Mouse (Mus musculus): ENCODE results near the gene Ndufab1. TPM values are rescaled to one million over a fixed set of nuclear protein-coding genes. Genes with fewer than 3 reads are reported as not detected.

The Ndufab1 gene
- total and polyA plus RNA-seq, 3 experiments, result 156 to 366 (median 248) TPM

- Histone ChIP-seq H3K27ac (ENCODE audit: insufficient read depth, low read depth) (no peak overlapping the region), H3K27me3 (replicated peaks) (no peaks in the 10 kb centered on the region), H3K4me3 (replicated peaks in 1 of 3; ENCODE audit: low read depth in 2 of 3, low read length in 2 of 3, poor library complexity in 1 of 3) (no peak overlapping the region), H3K79me2 (replicated peaks; ENCODE audit: control insufficient read depth, extremely low read depth, insufficient read depth, poor library complexity, severe bottlenecking) (peaks cover 8% of the 10 kb centered on the region; the same call in 1 of the 2 replicates), H3K9me3 (replicated peaks; ENCODE audit: low read length) (no peaks in the 10 kb centered on the region), H3K4me2 (ENCODE audit: insufficient read depth, low read depth, poor library complexity, severe bottlenecking) (no peak overlapping the region), H3K9ac (ENCODE audit: insufficient read depth, low read depth) (no peak overlapping the region), H3K4me1 (ENCODE audit: control insufficient read depth in 1 of 2, insufficient read depth in 2 of 2) (peaks cover 3 to 42% of the 10 kb centered on the region in 2 experiments), H3K36me3 (replicated peaks in 1 of 2; ENCODE audit: control insufficient read depth in 1 of 2, insufficient read depth in 1 of 2, low read length in 1 of 2) (peaks cover 73 to 96% of the 10 kb centered on the region in 2 experiments)
- dilution Hi-C loops (cut with MboI; ENCODE audit: extremely low pct_ligation_motif_present, extremely low pct_unique_long_range_greater_than_20kb, low sequenced_read_pairs), result no loop called here
- in situ Hi-C loops (cut with MboI; ENCODE audit: low pct_ligation_motif_present, low pct_unique_long_range_greater_than_20kb, low sequenced_read_pairs), result no loop called here
- no peak for DNase-seq (ENCODE audit: extremely low read depth)
- no peak for TF ChIP-seq PAX5 (IDR thresholded peaks at IDR 0.05; ENCODE audit: low read length)
- TF ChIP-seq MAZ (IDR thresholded peaks at IDR 0.05; ENCODE audit: low read depth, low read length), result no peak
- no peak for TF ChIP-seq TCF12 (IDR thresholded peaks at IDR 0.05; ENCODE audit: low read depth, low read length)
- no peak for TF ChIP-seq ZC3H11A (IDR thresholded peaks at IDR 0.05; ENCODE audit: low read depth, low read length)
- TF ChIP-seq RAD21 (IDR thresholded peaks at IDR 0.05; ENCODE audit: low read depth, low read length), result no peak
- no peak for TF ChIP-seq BHLHE40 (IDR thresholded peaks at IDR 0.05; ENCODE audit: low read depth, low read length)
- no peak for TF ChIP-seq MXI1 (IDR thresholded peaks at IDR 0.05; ENCODE audit: low read depth, low read length)
- TF ChIP-seq CHD1 (IDR thresholded peaks at IDR 0.05; ENCODE audit: low read depth, low read length), result no peak
- TF ChIP-seq JUN (IDR thresholded peaks at IDR 0.05; ENCODE audit: insufficient read depth, low read depth, low read length), result no peak
- no peak for TF ChIP-seq SIN3A (IDR thresholded peaks at IDR 0.05; ENCODE audit: low read length)
- no peak for TF ChIP-seq SMC3 (IDR thresholded peaks at IDR 0.05; ENCODE audit: low read depth, low read length)
- TF ChIP-seq POLR2A (IDR thresholded peaks at IDR 0.05; ENCODE audit: low read depth, low read length), result no peak
- TF ChIP-seq MAX (IDR thresholded peaks at IDR 0.05; ENCODE audit: low read length), result no peak
- no peak for TF ChIP-seq KAT2A (IDR thresholded peaks at IDR 0.05; ENCODE audit: insufficient replicate concordance, low read length)
- TF ChIP-seq ELF1 (IDR thresholded peaks at IDR 0.05; ENCODE audit: low read depth, low read length), result no peak
- TF ChIP-seq RCOR1 (conservative IDR thresholded peaks at IDR 0.05; ENCODE audit: low read depth, low read length), result no peak
- TF ChIP-seq MEF2A (IDR thresholded peaks at IDR 0.05; ENCODE audit: borderline replicate concordance, low read depth, low read length), result no peak
- TF ChIP-seq ZNF384 (IDR thresholded peaks at IDR 0.05; ENCODE audit: low read depth, low read length), result no peak
These were observed 27.3 kb downstream of the Ndufab1 start for GRCm38 (mm10) chr7:122074374-122074773.

GRCm38 (mm10) chr7:122067517-122068381 is 33.9 kb downstream of the Ndufab1 start:
- H3K4me1 ChIP-seq (ENCODE audit: control insufficient read depth in 1 of 2, insufficient read depth in 2 of 2), result peaks cover 10 to 51% of the 10 kb centered on the region in 2 experiments

More at GRCm38 (mm10) chr7:122067517-122068381, 33.9 kb downstream of the Ndufab1 start:
- Histone ChIP-seq H3K4me3 (replicated peaks in 1 of 3; ENCODE audit: low read depth in 2 of 3, low read length in 2 of 3, poor library complexity in 1 of 3) (peak overlapping the region; percentile 88 to 100 (median 98)), H3K79me2 (replicated peaks; ENCODE audit: control insufficient read depth, extremely low read depth, insufficient read depth, poor library complexity, severe bottlenecking) (peaks cover 32% of the 10 kb centered on the region), H3K27me3 (replicated peaks) (no peaks in the 10 kb centered on the region), H3K36me3 (replicated peaks in 1 of 2; ENCODE audit: control insufficient read depth in 1 of 2, insufficient read depth in 1 of 2, low read length in 1 of 2) (peaks cover 30 to 48% of the 10 kb centered on the region in 2 experiments), H3K27ac (ENCODE audit: insufficient read depth, low read depth) (peak overlapping the region; percentile 72), H3K9me3 (replicated peaks; ENCODE audit: low read length) (no peaks in the 10 kb centered on the region), H3K9ac (ENCODE audit: insufficient read depth, low read depth) (peak overlapping the region; percentile 79), H3K4me2 (ENCODE audit: insufficient read depth, low read depth, poor library complexity, severe bottlenecking) (peak overlapping the region; percentile 91)
- no peak for DNase-seq (ENCODE audit: extremely low read depth)
- dilution Hi-C loops (cut with MboI; ENCODE audit: extremely low pct_ligation_motif_present, extremely low pct_unique_long_range_greater_than_20kb, low sequenced_read_pairs), result no loop called here
- in situ Hi-C loops (cut with MboI; ENCODE audit: low pct_ligation_motif_present, low pct_unique_long_range_greater_than_20kb, low sequenced_read_pairs), result no loop called here
- TF ChIP-seq CHD1 (IDR thresholded peaks at IDR 0.05; ENCODE audit: low read depth, low read length) (0 out of 2 replicates have a peak, but pooled peaks have one; percentile 38), ELF1 (IDR thresholded peaks at IDR 0.05; ENCODE audit: low read depth, low read length) (no peak), SIN3A (IDR thresholded peaks at IDR 0.05; ENCODE audit: low read length) (no peak; the same call in 1 of the 2 replicates), CTCF (conservative IDR thresholded peaks at IDR 0.05 in 1 of 2, IDR thresholded peaks at IDR 0.05 in 1 of 2; ENCODE audit: low read depth in 2 of 2, low read length in 2 of 2) (peak in 1 of 2 experiments; percentile 27; a peak in 2 of 4 replicates), UBTF (IDR thresholded peaks at IDR 0.05; ENCODE audit: low read depth, low read length) (0 out of 2 replicates have a peak, but pooled peaks have one; percentile 39), EP300 (IDR thresholded peaks at IDR 0.05; ENCODE audit: low read length) (no peak), JUN (IDR thresholded peaks at IDR 0.05; ENCODE audit: insufficient read depth, low read depth, low read length) (no peak)
